Mouse (Mus musculus): ENCODE data around the gene Ppp3ca.

GRCm38 (mm10) chr3:136748761-136749476 lies 79.0 kb downstream of the Ppp3ca start:
- TF ChIP-seq MYOD1 (IDR thresholded peaks at IDR 0.05; ENCODE audit: control insufficient read depth, insufficient read length, low read depth) = no peak
- no peak for TF ChIP-seq CEBPB (IDR thresholded peaks at IDR 0.05; ENCODE audit: low read depth)
- no peak for TF ChIP-seq MAX (IDR thresholded peaks at IDR 0.05)
- no peak for TF ChIP-seq CTCF (IDR thresholded peaks at IDR 0.05; ENCODE audit: control insufficient read depth, insufficient read depth, insufficient read length)
- no peak for TF ChIP-seq USF1 (IDR thresholded peaks at IDR 0.05; ENCODE audit: low read depth)
- no peak for TF ChIP-seq MYOG (IDR thresholded peaks at IDR 0.05; ENCODE audit: control insufficient read depth, extremely low read depth, insufficient read length)
